Mouse (Mus musculus) C2C12 (cell line): Measurements from ENCODE around the gene Frmd8. TPM values are rescaled to one million over a fixed set of nuclear protein-coding genes. Genes with fewer than 3 reads are reported as not detected.

Experiments
- H3K27me3 ChIP-seq: one replicate; pipeline ENCODE4 v1.6.1; 2011; ENCODE audit not compliant: control insufficient read depth, insufficient read depth, insufficient read length
- H3K36me3 ChIP-seq: one replicate; pipeline ENCODE4 v1.6.1; 2011; ENCODE audit not compliant: control insufficient read depth, insufficient read depth
- H3K4me3 ChIP-seq: one replicate; pipeline ENCODE4 v1.5.1; 2011; ENCODE audit warnings: mild to moderate bottlenecking, control low read depth; ENCODE audit not compliant: poor library complexity, insufficient read depth, severe bottlenecking
- H3K79me2 ChIP-seq: one replicate; pipeline ENCODE4 v1.6.1; 2011; ENCODE audit not compliant: control insufficient read depth, insufficient read depth
- H3K79me3 ChIP-seq: one replicate; pipeline ENCODE4 v1.6.1; 2011; ENCODE audit warnings: low read depth, control low read depth
- H3ac ChIP-seq: one replicate; pipeline ENCODE3; 2011; ENCODE audit warnings: low read depth; ENCODE audit not compliant: control insufficient read depth, insufficient read length
- CEBPB ChIP-seq: IDR thresholded peaks from one replicate; pipeline ENCODE4 v1.6.1; 2011; ENCODE audit warnings: low read depth, mild to moderate bottlenecking, control low read depth, moderate library complexity
- CTCF ChIP-seq: IDR thresholded peaks from one replicate; pipeline ENCODE4 v1.5.1; 2011; ENCODE audit not compliant: control insufficient read depth, insufficient read depth, insufficient read length
- FOSL1 ChIP-seq: IDR thresholded peaks from one replicate; pipeline ENCODE4 v1.8.0; 2011; ENCODE audit warnings: mild to moderate bottlenecking, low read length; ENCODE audit not compliant: poor library complexity, insufficient read depth, severe bottlenecking
- MAX ChIP-seq: IDR thresholded peaks from one replicate; pipeline ENCODE4 v1.6.1; 2011; ENCODE audit warnings: mild to moderate bottlenecking, control low read depth
- MYOD1 ChIP-seq: IDR thresholded peaks from one replicate; pipeline ENCODE4 v1.6.1; 2011; ENCODE audit warnings: low read depth; ENCODE audit not compliant: control insufficient read depth, insufficient read length
- MYOG ChIP-seq: IDR thresholded peaks from one replicate; pipeline ENCODE4 v1.6.1; 2011; ENCODE audit not compliant: control insufficient read depth, insufficient read length; ENCODE audit errors: extremely low read depth
- USF1 ChIP-seq: IDR thresholded peaks from one replicate; pipeline ENCODE4 v1.6.1; 2011; ENCODE audit warnings: low read depth, mild to moderate bottlenecking, control low read depth, moderate library complexity
- polyA plus RNA-seq: library from polyadenylated mRNA; unstranded; fragments of >200 nt; fragmentation: generic; extraction: Trizol; gene quantifications from one replicate; pipeline ENCODE4 v1.2.1, GENCODE M21; 2012; ENCODE audit warnings: missing spikeins

The Frmd8 gene
- polyA plus RNA-seq, 1 experiment = 44.1 TPM

GRCm38 (mm10) chr19:5872931-5873556 lies 2.0 kb downstream of the Frmd8 start:
- Histone ChIP-seq H3K27me3 (no peaks in the 10 kb centered on the region), H3K36me3 (peaks cover 18% of the 10 kb centered on the region), H3K4me3 (no peak overlapping the region), H3ac (no peak overlapping the region), H3K79me2 (peaks cover 35% of the 10 kb centered on the region), H3K79me3 (peaks cover 9% of the 10 kb centered on the region)
- TF ChIP-seq CTCF (no peak), MYOD1 (no peak), FOSL1 (no peak), MAX (no peak), MYOG (no peak), CEBPB (no peak), USF1 (no peak)

- H3K79me2 ChIP-seq = peaks cover 35% of the 10 kb centered on the region
- TF ChIP-seq FOSL1 = no peak
- no peak for TF ChIP-seq USF1
- no peak for TF ChIP-seq MYOG
- TF ChIP-seq CEBPB = no peak
- TF ChIP-seq MYOD1 = no peak
- no peak for TF ChIP-seq CTCF
- TF ChIP-seq MAX = no peak
- H3K4me3 ChIP-seq = no peak overlapping the region
- H3ac ChIP-seq = no peak overlapping the region
- H3K36me3 ChIP-seq = peaks cover 18% of the 10 kb centered on the region
- H3K79me3 ChIP-seq = peaks cover 9% of the 10 kb centered on the region
- no peaks in the 10 kb centered on the region for H3K27me3 ChIP-seq
These were observed 2.5 kb downstream of the Frmd8 start for GRCm38 (mm10) chr19:5872528-5872927.

- TF ChIP-seq FOSL1 (no peak), MAX (no peak), USF1 (no peak), MYOG (no peak), MYOD1 (no peak), CTCF (no peak), CEBPB (no peak)
- H3K79me3 ChIP-seq = peaks cover 9% of the 10 kb centered on the region
- no peak overlapping the region for H3ac ChIP-seq
- H3K36me3 ChIP-seq = peaks cover 19% of the 10 kb centered on the region
- no peaks in the 10 kb centered on the region for H3K27me3 ChIP-seq
- H3K4me3 ChIP-seq = no peak overlapping the region
- peaks cover 35% of the 10 kb centered on the region for H3K79me2 ChIP-seq
These were observed 3.4 kb downstream of the Frmd8 start for GRCm38 (mm10) chr19:5871683-5872082.

- no peak for TF ChIP-seq MYOG
- TF ChIP-seq CEBPB = no peak
- TF ChIP-seq FOSL1 = no peak
- no peak for TF ChIP-seq MAX
- no peak for TF ChIP-seq USF1
- no peak for TF ChIP-seq CTCF
- no peak for TF ChIP-seq MYOD1
- Histone ChIP-seq H3K36me3 (peaks cover 23% of the 10 kb centered on the region), H3K27me3 (no peaks in the 10 kb centered on the region), H3K4me3 (no peak overlapping the region), H3ac (no peak overlapping the region), H3K79me3 (peaks cover 9% of the 10 kb centered on the region), H3K79me2 (peaks cover 35% of the 10 kb centered on the region)
These were observed 3.8 kb downstream of the Frmd8 start for GRCm38 (mm10) chr19:5871273-5871672.

- Histone ChIP-seq H3ac (no peak overlapping the region), H3K4me3 (no peak overlapping the region), H3K36me3 (peaks cover 49% of the 10 kb centered on the region), H3K27me3 (no peaks in the 10 kb centered on the region), H3K79me2 (peaks cover 12% of the 10 kb centered on the region), H3K79me3 (no peaks in the 10 kb centered on the region)
- TF ChIP-seq MAX = no peak
- no peak for TF ChIP-seq USF1
- no peak for TF ChIP-seq FOSL1
- no peak for TF ChIP-seq MYOG
These were observed 7.0 kb downstream of the Frmd8 start for GRCm38 (mm10) chr19:5868096-5868495.
